Mouse (Mus musculus): ENCODE measurements around the gene Reep6. TPM values are rescaled to one million over a fixed set of nuclear protein-coding genes. Genes with fewer than 3 reads are reported as not detected.

The Reep6 gene
- polyA plus RNA-seq, 1 experiment from 2014 or later = 1.8 TPM

GRCm38 (mm10) chr10:80352727-80353126 is 23.0 kb downstream of the Reep6 start:
- Histone ChIP-seq H3K36me3 (ENCODE audit: control insufficient read depth, insufficient read depth) (no peaks in the 10 kb centered on the region), H3K4me1 (ENCODE audit: control insufficient read depth, insufficient read depth, low read length) (peaks cover 14% of the 10 kb centered on the region), H3K4me2 (ENCODE audit: low read depth, low read length) (no peak overlapping the region), H3K4me3 (ENCODE audit: low read length) (no peak overlapping the region), H3K27ac (ENCODE audit: low read length) (no peak overlapping the region), H3K9ac (ENCODE audit: low read length) (no peak overlapping the region), H3K27me3 (ENCODE audit: control insufficient read depth, insufficient read depth, low read length) (peaks cover 75% of the 10 kb centered on the region), H3K9me3 (replicated peaks; ENCODE audit: control insufficient read depth, low read length) (no peaks in the 10 kb centered on the region)
- no peak for ATAC-seq (replicated peaks; ENCODE audit: extremely low read depth, insufficient read depth, low FRiP score)
- WGBS = 43% methylated on average over 8 of the region's 8 CpGs

GRCm38 (mm10) chr10:80355431-80355830 is 25.7 kb downstream of the Reep6 start:
- no peak overlapping the region for H3K4me2 ChIP-seq (ENCODE audit: low read depth, low read length)
- H3K4me3 ChIP-seq (ENCODE audit: low read length) = no peak overlapping the region
- WGBS = 15% methylated on average over 9 of the region's 9 CpGs
- peaks cover 85% of the 10 kb centered on the region for H3K27me3 ChIP-seq (ENCODE audit: control insufficient read depth, insufficient read depth, low read length)
- no peaks in the 10 kb centered on the region; the same call in 1 of the 2 replicates for H3K9me3 ChIP-seq (replicated peaks; ENCODE audit: control insufficient read depth, low read length)
- no peak overlapping the region for H3K9ac ChIP-seq (ENCODE audit: low read length)
- H3K4me1 ChIP-seq (ENCODE audit: control insufficient read depth, insufficient read depth, low read length) = peaks cover 5% of the 10 kb centered on the region; the same call in 1 of the 2 replicates
- H3K27ac ChIP-seq (ENCODE audit: low read length) = no peak overlapping the region
- no peak for ATAC-seq (replicated peaks; ENCODE audit: extremely low read depth, insufficient read depth, low FRiP score)
- no peaks in the 10 kb centered on the region for H3K36me3 ChIP-seq (ENCODE audit: control insufficient read depth, insufficient read depth)

GRCm38 (mm10) chr10:80356001-80356682 is 26.4 kb downstream of the Reep6 start, which contains the start of gene Plk5:
TSS of gene Plk5 (plus strand) at chr10:80356459.
- peaks cover 5% of the 10 kb centered on the region; the same call in 1 of the 2 replicates for H3K4me1 ChIP-seq (ENCODE audit: control insufficient read depth, insufficient read depth, low read length)
- WGBS = 1% methylated on average over 50 of the region's 53 CpGs
- no peaks in the 10 kb centered on the region for H3K36me3 ChIP-seq (ENCODE audit: control insufficient read depth, insufficient read depth)
- H3K9ac ChIP-seq (ENCODE audit: low read length) = no peak within 1 kb of the TSS
- H3K27me3 ChIP-seq (ENCODE audit: control insufficient read depth, insufficient read depth, low read length) = peaks cover 83% of the 10 kb centered on the region
- H3K4me2 ChIP-seq (ENCODE audit: low read depth, low read length) = peak within 1 kb of the TSS; percentile 50
- ATAC-seq (replicated peaks; ENCODE audit: extremely low read depth, insufficient read depth, low FRiP score) = no peak
- H3K27ac ChIP-seq (ENCODE audit: low read length) = no peak within 1 kb of the TSS
- no peaks in the 10 kb centered on the region; the same call in 1 of the 2 replicates for H3K9me3 ChIP-seq (replicated peaks; ENCODE audit: control insufficient read depth, low read length)
- peak within 1 kb of the TSS; percentile 27 for H3K4me3 ChIP-seq (ENCODE audit: low read length)

- Histone ChIP-seq H3K27ac (ENCODE audit: low read length) (no peak overlapping the region), H3K9me3 (replicated peaks; ENCODE audit: control insufficient read depth, low read length) (no peaks in the 10 kb centered on the region; the same call in 1 of the 2 replicates), H3K4me1 (ENCODE audit: control insufficient read depth, insufficient read depth, low read length) (peaks cover 5% of the 10 kb centered on the region; the same call in 1 of the 2 replicates), H3K9ac (ENCODE audit: low read length) (no peak overlapping the region), H3K27me3 (ENCODE audit: control insufficient read depth, insufficient read depth, low read length) (peaks cover 82% of the 10 kb centered on the region), H3K36me3 (ENCODE audit: control insufficient read depth, insufficient read depth) (no peaks in the 10 kb centered on the region), H3K4me2 (ENCODE audit: low read depth, low read length) (peak overlapping the region; percentile 50), H3K4me3 (ENCODE audit: low read length) (peak overlapping the region; percentile 27)
- 3% methylated on average over 34 of the region's 34 CpGs for WGBS
- no peak for ATAC-seq (replicated peaks; ENCODE audit: extremely low read depth, insufficient read depth, low FRiP score)
Measured at GRCm38 (mm10) chr10:80356737-80357136, 27.0 kb downstream of the Reep6 start.

GRCm38 (mm10) chr10:80357336-80357735 is 27.6 kb downstream of the Reep6 start:
- 35% methylated on average over 7 of the region's 7 CpGs for WGBS
- no peak for ATAC-seq (replicated peaks; ENCODE audit: extremely low read depth, insufficient read depth, low FRiP score)
- no peak overlapping the region for H3K9ac ChIP-seq (ENCODE audit: low read length)
- H3K27ac ChIP-seq (ENCODE audit: low read length) = no peak overlapping the region
- H3K9me3 ChIP-seq (replicated peaks; ENCODE audit: control insufficient read depth, low read length) = no peaks in the 10 kb centered on the region; the same call in 1 of the 2 replicates
- no peak overlapping the region for H3K4me2 ChIP-seq (ENCODE audit: low read depth, low read length)
- no peaks in the 10 kb centered on the region for H3K36me3 ChIP-seq (ENCODE audit: control insufficient read depth, insufficient read depth)
- peaks cover 5% of the 10 kb centered on the region; the same call in 1 of the 2 replicates for H3K4me1 ChIP-seq (ENCODE audit: control insufficient read depth, insufficient read depth, low read length)
- H3K4me3 ChIP-seq (ENCODE audit: low read length) = no peak overlapping the region
- H3K27me3 ChIP-seq (ENCODE audit: control insufficient read depth, insufficient read depth, low read length) = peaks cover 77% of the 10 kb centered on the region

- H3K9ac ChIP-seq (ENCODE audit: low read length) = no peak overlapping the region
- 5% methylated on average over 31 of the region's 31 CpGs for WGBS
- peaks cover 75% of the 10 kb centered on the region for H3K27me3 ChIP-seq (ENCODE audit: control insufficient read depth, insufficient read depth, low read length)
- H3K4me3 ChIP-seq (ENCODE audit: low read length) = 0 out of 2 replicates have a peak overlapping the region, but pooled peaks have one; percentile 13
- no peaks in the 10 kb centered on the region; the same call in 1 of the 2 replicates for H3K9me3 ChIP-seq (replicated peaks; ENCODE audit: control insufficient read depth, low read length)
- H3K4me2 ChIP-seq (ENCODE audit: low read depth, low read length) = peak overlapping the region; percentile 46
- peaks cover 5% of the 10 kb centered on the region; the same call in 1 of the 2 replicates for H3K4me1 ChIP-seq (ENCODE audit: control insufficient read depth, insufficient read depth, low read length)
- ATAC-seq (replicated peaks; ENCODE audit: extremely low read depth, insufficient read depth, low FRiP score) = no peak
- no peaks in the 10 kb centered on the region for H3K36me3 ChIP-seq (ENCODE audit: control insufficient read depth, insufficient read depth)
- H3K27ac ChIP-seq (ENCODE audit: low read length) = no peak overlapping the region
Measured at GRCm38 (mm10) chr10:80357994-80358639, 28.4 kb downstream of the Reep6 start.

GRCm38 (mm10) chr10:80363734-80364133 is 34.0 kb downstream of the Reep6 start:
- no peaks in the 10 kb centered on the region for H3K4me1 ChIP-seq (ENCODE audit: control insufficient read depth, insufficient read depth, low read length)
- H3K9ac ChIP-seq (ENCODE audit: low read length) = no peak overlapping the region
- peaks cover 50% of the 10 kb centered on the region for H3K27me3 ChIP-seq (ENCODE audit: control insufficient read depth, insufficient read depth, low read length)
- no peak overlapping the region for H3K27ac ChIP-seq (ENCODE audit: low read length)
- no peak overlapping the region for H3K4me2 ChIP-seq (ENCODE audit: low read depth, low read length)
- H3K36me3 ChIP-seq (ENCODE audit: control insufficient read depth, insufficient read depth) = no peaks in the 10 kb centered on the region
- H3K9me3 ChIP-seq (replicated peaks; ENCODE audit: control insufficient read depth, low read length) = peaks cover 2% of the 10 kb centered on the region; the same call in 1 of the 2 replicates
- ATAC-seq (replicated peaks; ENCODE audit: extremely low read depth, insufficient read depth, low FRiP score) = no peak
- 37% methylated on average over 6 of the region's 6 CpGs for WGBS
- H3K4me3 ChIP-seq (ENCODE audit: low read length) = no peak overlapping the region

- H3K27me3 ChIP-seq (ENCODE audit: control insufficient read depth, insufficient read depth, low read length) = peaks cover 32% of the 10 kb centered on the region
- H3K9ac ChIP-seq (ENCODE audit: low read length) = no peak overlapping the region
- no peak for ATAC-seq (replicated peaks; ENCODE audit: extremely low read depth, insufficient read depth, low FRiP score)
- no peak overlapping the region for H3K27ac ChIP-seq (ENCODE audit: low read length)
- no peaks in the 10 kb centered on the region for H3K36me3 ChIP-seq (ENCODE audit: control insufficient read depth, insufficient read depth)
- no peaks in the 10 kb centered on the region for H3K4me1 ChIP-seq (ENCODE audit: control insufficient read depth, insufficient read depth, low read length)
- no peak overlapping the region for H3K4me2 ChIP-seq (ENCODE audit: low read depth, low read length)
- no peak overlapping the region for H3K4me3 ChIP-seq (ENCODE audit: low read length)
- 64% methylated on average over 6 of the region's 6 CpGs for WGBS
- H3K9me3 ChIP-seq (replicated peaks; ENCODE audit: control insufficient read depth, low read length) = peaks cover 2% of the 10 kb centered on the region; the same call in 1 of the 2 replicates
Measured at GRCm38 (mm10) chr10:80365736-80366135, 36.0 kb downstream of the Reep6 start.

- no peak for ATAC-seq (replicated peaks; ENCODE audit: extremely low read depth, insufficient read depth, low FRiP score)
- peaks cover 26% of the 10 kb centered on the region for H3K27me3 ChIP-seq (ENCODE audit: control insufficient read depth, insufficient read depth, low read length)
- H3K36me3 ChIP-seq (ENCODE audit: control insufficient read depth, insufficient read depth) = no peaks in the 10 kb centered on the region
- no peak overlapping the region for H3K4me2 ChIP-seq (ENCODE audit: low read depth, low read length)
- H3K4me1 ChIP-seq (ENCODE audit: control insufficient read depth, insufficient read depth, low read length) = no peaks in the 10 kb centered on the region
- no peak overlapping the region for H3K4me3 ChIP-seq (ENCODE audit: low read length)
- no peak overlapping the region for H3K27ac ChIP-seq (ENCODE audit: low read length)
- H3K9me3 ChIP-seq (replicated peaks; ENCODE audit: control insufficient read depth, low read length) = peaks cover 2% of the 10 kb centered on the region; the same call in 1 of the 2 replicates
- WGBS = 53% methylated on average over 5 of the region's 5 CpGs
- no peak overlapping the region for H3K9ac ChIP-seq (ENCODE audit: low read length)
Measured at GRCm38 (mm10) chr10:80367954-80368353, 38.2 kb downstream of the Reep6 start.

Measured in heart, embryonic 16.5 days (tissue).